Mouse (Mus musculus) CH12.LX (cell line): ENCODE data around the gene Zswim1. TPM values are rescaled to one million over a fixed set of nuclear protein-coding genes. Genes with fewer than 3 reads are reported as not detected.

Experiments used
- DNase-seq: peaks from one replicate; pipeline ENCODE4 v3.0.0-alpha.2; 2013; ENCODE audit errors: extremely low read depth
- H3K27ac ChIP-seq: 2 replicates; pipeline ENCODE4 v1.5.1; 2012; ENCODE audit warnings: low read depth, mild to moderate bottlenecking, control low read depth, moderate library complexity; ENCODE audit not compliant: insufficient read depth
- H3K27me3 ChIP-seq: replicated peaks from 2 replicates; pipeline ENCODE3; 2012; ENCODE audit warnings: inconsistent platforms
- H3K36me3 ChIP-seq, 2 experiments: replicated peaks in 1 of 2; 2 replicates each; pipeline versions ENCODE3 to v1.6.1; 2012; ENCODE audit warnings: inconsistent platforms in 1 of 2, low read length in 1 of 2, mild to moderate bottlenecking in 1 of 2, mixed read lengths in 1 of 2, moderate library complexity in 1 of 2; ENCODE audit not compliant: control insufficient read depth in 1 of 2, insufficient read depth in 1 of 2
- H3K4me1 ChIP-seq, 2 experiments: 2 replicates each; pipeline ENCODE4 v1.6.1; 2012; ENCODE audit warnings: inconsistent platforms in 1 of 2, moderate library complexity in 1 of 2; ENCODE audit not compliant: insufficient read depth in 2 of 2, control insufficient read depth in 1 of 2
- H3K4me2 ChIP-seq: 2 replicates; pipeline ENCODE4 v1.6.1; 2012; ENCODE audit warnings: low read depth, mild to moderate bottlenecking, control low read depth; ENCODE audit not compliant: poor library complexity, insufficient read depth, severe bottlenecking
- H3K4me3 ChIP-seq, 3 experiments: fragments of 150-350 bp in 1 of 3; sonication (generic) in 1 of 3; replicated peaks in 1 of 3; 2 replicates each; pipeline versions ENCODE3 to v1.5.1; 2011 to 2012; ENCODE audit warnings: low read depth in 2 of 3, low read length in 2 of 3, mild to moderate bottlenecking in 2 of 3, moderate library complexity in 2 of 3, control low read depth in 1 of 3, improper control_type of control experiment in 1 of 3, inconsistent platforms in 1 of 3, mixed read lengths in 1 of 3; ENCODE audit not compliant: poor library complexity in 1 of 3
- H3K79me2 ChIP-seq: replicated peaks from 2 replicates; pipeline ENCODE4 v1.6.1; 2012; ENCODE audit warnings: mild to moderate bottlenecking, moderate library complexity; ENCODE audit not compliant: control insufficient read depth, poor library complexity, insufficient read depth, severe bottlenecking; ENCODE audit errors: extremely low read depth
- H3K9ac ChIP-seq: 2 replicates; pipeline ENCODE4 v1.6.1; 2012; ENCODE audit warnings: low read depth, mild to moderate bottlenecking, control low read depth, moderate library complexity; ENCODE audit not compliant: insufficient read depth
- H3K9me3 ChIP-seq: replicated peaks from 2 replicates; pipeline ENCODE3; 2012; ENCODE audit warnings: low read length, inconsistent platforms, mixed read lengths
- CHD1 ChIP-seq: IDR thresholded peaks from 2 replicates; pipeline ENCODE4 v1.6.1; 2012; ENCODE audit warnings: low read depth, low read length, improper control_type of control experiment, inconsistent platforms
- CTCF ChIP-seq, 2 experiments: IDR thresholded peaks in 1 of 2; conservative IDR thresholded peaks in 1 of 2; 2 replicates each; pipeline ENCODE4 v1.5.1; 2011 to 2012; ENCODE audit warnings: low read depth in 2 of 2, low read length in 2 of 2, improper control_type of control experiment in 1 of 2, inconsistent platforms in 1 of 2, mild to moderate bottlenecking in 1 of 2, moderate library complexity in 1 of 2
- ETS1 ChIP-seq: conservative IDR thresholded peaks from 2 replicates; pipeline ENCODE4 v1.6.1; 2012; ENCODE audit warnings: low read depth, mild to moderate bottlenecking, inconsistent platforms, low read length, improper control_type of control experiment, moderate library complexity
- GABPA ChIP-seq: IDR thresholded peaks from 2 replicates; pipeline ENCODE4 v1.6.1; 2012; ENCODE audit warnings: low read depth, low read length, improper control_type of control experiment, inconsistent platforms; ENCODE audit not compliant: insufficient replicate concordance
- MAX ChIP-seq: IDR thresholded peaks from 2 replicates; pipeline ENCODE4 v1.6.1; 2011; ENCODE audit warnings: low read length, improper control_type of control experiment
- MAZ ChIP-seq: IDR thresholded peaks from 2 replicates; pipeline ENCODE4 v1.6.1; 2012; ENCODE audit warnings: low read depth, mild to moderate bottlenecking, inconsistent platforms, low read length, improper control_type of control experiment, moderate library complexity
- POLR2A ChIP-seq: IDR thresholded peaks from 2 replicates; pipeline ENCODE4 v1.6.1; 2011; ENCODE audit warnings: low read depth, mild to moderate bottlenecking, improper control_type of control experiment, low read length
- POLR2AphosphoS2 ChIP-seq: IDR thresholded peaks from 2 replicates; pipeline ENCODE4 v1.6.1; 2011; ENCODE audit warnings: low read depth, low read length, improper control_type of control experiment
- RAD21 ChIP-seq: IDR thresholded peaks from 2 replicates; pipeline ENCODE4 v1.6.1; 2011; ENCODE audit warnings: low read depth, mild to moderate bottlenecking, low read length, improper control_type of control experiment, moderate library complexity
- SMC3 ChIP-seq: IDR thresholded peaks from 2 replicates; pipeline ENCODE4 v1.6.1; 2011; ENCODE audit warnings: low read depth, low read length, improper control_type of control experiment
- ZC3H11A ChIP-seq: IDR thresholded peaks from 2 replicates; pipeline ENCODE4 v1.6.1; 2012; ENCODE audit warnings: low read depth, mild to moderate bottlenecking, inconsistent platforms, low read length, improper control_type of control experiment
- ZKSCAN1 ChIP-seq: IDR thresholded peaks from 2 replicates; pipeline ENCODE4 v1.6.1; 2012; ENCODE audit warnings: low read depth, inconsistent platforms, low read length, improper control_type of control experiment, borderline replicate concordance
- ZMIZ1 ChIP-seq: IDR thresholded peaks from 2 replicates; pipeline ENCODE4 v1.6.1; 2012; ENCODE audit warnings: low read depth, mild to moderate bottlenecking, inconsistent platforms, low read length, improper control_type of control experiment
- dilution Hi-C: fragments of 300-500 bp; cut with MboI; formaldehyde crosslinking; loops from 2 replicates; pipeline ENCODE4 v1.14.3; 2020; ENCODE audit warnings: low sequenced_read_pairs; ENCODE audit not compliant: extremely low pct_unique_long_range_greater_than_20kb, extremely low pct_ligation_motif_present
- in situ Hi-C: fragments of 300-500 bp; cut with MboI; formaldehyde crosslinking; loops from 3 replicates; pipeline ENCODE4 v1.14.3; 2019; ENCODE audit warnings: low sequenced_read_pairs, low pct_ligation_motif_present, low pct_unique_long_range_greater_than_20kb, mixed read lengths
- polyA plus RNA-seq: library from polyadenylated mRNA; unstranded; fragments of >175 nt; gene quantifications from 2 replicates; pipeline ENCODE4 v1.2.1, GENCODE M21; 2012; ENCODE audit warnings: low read depth; ENCODE audit not compliant: insufficient read length
- total RNA-seq, 2 experiments: library from RNA; depleted of rRNA; stranded (reverse); fragments of 300-350 nt in 1 of 2; fragments of >200 nt in 1 of 2; gene quantifications; 2 replicates each; pipeline ENCODE4 v1.2.3; 2012 to 2014

The Zswim1 gene
- total and polyA plus RNA-seq, 3 experiments = 5.3 to 13.8 (median 9.5) TPM

GRCm38 (mm10) chr2:164773229-164773988 is 49.1 kb upstream of the Zswim1 start:
- in situ Hi-C loops (no loop called here), dilution Hi-C loops (no loop called here)
- no peak overlapping the region for H3K27ac ChIP-seq
- H3K4me3 ChIP-seq = no peak overlapping the region
- peaks cover 10% of the 10 kb centered on the region; the same call in 1 of the 2 replicates for H3K79me2 ChIP-seq
- peaks cover 20% of the 10 kb centered on the region for H3K27me3 ChIP-seq
- H3K9ac ChIP-seq = no peak overlapping the region
- DNase-seq = no peak
- TF ChIP-seq MAZ = no peak
- peak; percentile 24 for TF ChIP-seq POLR2A
- peak; percentile 39; the same call in 1 of the 2 replicates for TF ChIP-seq ZMIZ1
- TF ChIP-seq POLR2AphosphoS2 = peak; percentile 51; the same call in 1 of the 2 replicates
- TF ChIP-seq, all 38 proteins: peak for 3
- Histone ChIP-seq H3K36me3 (peaks cover 17 to 33% of the 10 kb centered on the region in 2 experiments), H3K4me2 (no peak overlapping the region), H3K4me1 (peaks cover 7 to 19% of the 10 kb centered on the region in 2 experiments), H3K9me3 (no peaks in the 10 kb centered on the region)

- in situ Hi-C loops = no loop called here
- Histone ChIP-seq H3K9me3 (no peaks in the 10 kb centered on the region), H3K4me3 (no peak overlapping the region), H3K9ac (no peak overlapping the region), H3K36me3 (peaks cover 17 to 33% of the 10 kb centered on the region in 2 experiments), H3K4me2 (no peak overlapping the region), H3K27ac (no peak overlapping the region), H3K27me3 (peaks cover 26% of the 10 kb centered on the region), H3K79me2 (peaks cover 10% of the 10 kb centered on the region; the same call in 1 of the 2 replicates), H3K4me1 (peaks cover 7 to 19% of the 10 kb centered on the region in 2 experiments)
- no peak for DNase-seq
- dilution Hi-C loops = no loop called here
- TF ChIP-seq GABPA = no peak
- TF ChIP-seq CTCF (conservative IDR thresholded peaks at IDR 0.05 in 1 of 2, IDR thresholded peaks at IDR 0.05 in 1 of 2; ENCODE audit: low read depth in 2 of 2, low read length in 2 of 2) = no peak
- no peak for TF ChIP-seq SMC3
- TF ChIP-seq CHD1 = no peak
- TF ChIP-seq ZC3H11A = no peak
Observed at GRCm38 (mm10) chr2:164773989-164774364, 48.5 kb upstream of the Zswim1 start.

- H3K9me3 ChIP-seq = no peaks in the 10 kb centered on the region
- H3K27me3 ChIP-seq = peaks cover 43% of the 10 kb centered on the region
- peaks cover 5 to 12% of the 10 kb centered on the region in 2 experiments for H3K4me1 ChIP-seq
- H3K79me2 ChIP-seq = no peaks in the 10 kb centered on the region
- no peak overlapping the region for H3K9ac ChIP-seq
- dilution Hi-C loops = no loop called here
- H3K27ac ChIP-seq = no peak overlapping the region
- no peak for DNase-seq
- in situ Hi-C loops = no loop called here
- no peak for TF ChIP-seq MAX
- TF ChIP-seq ETS1 = no peak
- TF ChIP-seq RAD21 = no peak
- no peak for TF ChIP-seq ZKSCAN1
- no peak overlapping the region for H3K4me2 ChIP-seq
- no peak overlapping the region for H3K4me3 ChIP-seq
- H3K36me3 ChIP-seq = peaks cover 15 to 27% of the 10 kb centered on the region in 2 experiments
Observed at GRCm38 (mm10) chr2:164776130-164776529, 46.4 kb upstream of the Zswim1 start.
